Mouse (Mus musculus) forebrain, embryonic 11.5 days (tissue): ENCODE results near the gene Atg9b. TPM values are rescaled to one million over a fixed set of nuclear protein-coding genes. Genes with fewer than 3 reads are reported as not detected.

ENCODE experiments used
- ATAC-seq: fragments of 200-750 bp; cut with Nextera tagmentation; replicated peaks from 2 replicates; pipeline ENCODE4 v1.8.0; 2017; ENCODE audit warnings: moderate TSS enrichment; ENCODE audit not compliant: low FRiP score
- DNase-seq: peaks from one replicate; pipeline ENCODE4 v3.0.0-alpha.2; 2017; ENCODE audit warnings: low spot score
- H3K27ac ChIP-seq: fragments of 300-500 bp; sonication (generic); 2 replicates; pipeline ENCODE4 v1.5.1; 2014; ENCODE audit warnings: low read depth, low read length
- H3K27me3 ChIP-seq: fragments of 300-500 bp; sonication (generic); 2 replicates; pipeline ENCODE4 v1.6.1; 2014; ENCODE audit warnings: mild to moderate bottlenecking, low read length, mixed read lengths; ENCODE audit not compliant: control insufficient read depth, insufficient read depth
- H3K36me3 ChIP-seq: fragments of 300-500 bp; sonication (generic); 2 replicates; pipeline ENCODE4 v1.6.1; 2014; ENCODE audit warnings: mild to moderate bottlenecking, low read length, moderate library complexity, mixed read lengths; ENCODE audit not compliant: control insufficient read depth, insufficient read depth
- H3K4me1 ChIP-seq: fragments of 300-500 bp; sonication (generic); replicated peaks from 2 replicates; pipeline ENCODE4 v1.6.1; 2014; ENCODE audit warnings: low read length, mixed read lengths; ENCODE audit not compliant: control insufficient read depth, insufficient read depth
- H3K4me2 ChIP-seq: fragments of 300-500 bp; sonication (generic); 2 replicates; pipeline ENCODE4 v1.6.1; 2014; ENCODE audit warnings: low read depth, mild to moderate bottlenecking, low read length, moderate library complexity, mixed read lengths; ENCODE audit not compliant: severe bottlenecking
- H3K4me3 ChIP-seq: fragments of 300-500 bp; sonication (generic); 2 replicates; pipeline ENCODE4 v1.5.1; 2014; ENCODE audit warnings: low read depth, low read length
- H3K9ac ChIP-seq: fragments of 300-500 bp; sonication (generic); 2 replicates; pipeline ENCODE4 v1.6.1; 2014; ENCODE audit warnings: low read length
- H3K9me3 ChIP-seq: fragments of 300-500 bp; sonication (generic); 2 replicates; pipeline ENCODE4 v1.6.1; 2016; ENCODE audit warnings: low read length, mixed read lengths; ENCODE audit not compliant: control insufficient read depth
- WGBS: fragments of 180-500 bp; shearing (Covaris S2); extraction: QIAGEN DNeasy Blood & Tissue Kit; methylation state at CpG from one replicate; pipeline ENCODE4 v1.1.7; 2014; 5-methylcytosine and 5-hydroxymethylcytosine counted together
- polyA plus RNA-seq: library from polyadenylated mRNA; unstranded; fragments of >200 nt; fragmentation: Nextera tagmentation; extraction: Ambion mirVana; gene quantifications from 2 replicates; pipeline ENCODE4 v1.2.1, GENCODE M21; 2014

Atg9b gene
- polyA plus RNA-seq, 1 experiment from 2014 or later = 0.44 TPM

- Histone ChIP-seq H3K27me3 (peaks cover 2% of the 10 kb centered on the region; the same call in 1 of the 2 replicates), H3K4me2 (peak overlapping the region; percentile 77), H3K9ac (peak overlapping the region; percentile 64), H3K27ac (peak overlapping the region; percentile 12; the same call in 1 of the 2 replicates), H3K4me1 (peaks cover 38% of the 10 kb centered on the region), H3K9me3 (no peaks in the 10 kb centered on the region), H3K4me3 (peak overlapping the region; percentile 60), H3K36me3 (no peaks in the 10 kb centered on the region; the same call in 1 of the 2 replicates)
- ATAC-seq (0 out of 2 replicates have a peak, but pooled peaks have one; percentile 3), DNase-seq (no peak)
- under 1% methylated on average over 28 of the region's 30 CpGs for WGBS
Observed at GRCm38 (mm10) chr5:24425421-24426036, 33.6 kb upstream of the Atg9b start.

GRCm38 (mm10) chr5:24424861-24425411 lies 33.0 kb upstream of the Atg9b start:
- Histone ChIP-seq H3K36me3 (no peaks in the 10 kb centered on the region; the same call in 1 of the 2 replicates), H3K4me3 (peak overlapping the region; percentile 60), H3K4me1 (peaks cover 38% of the 10 kb centered on the region), H3K4me2 (peak overlapping the region; percentile 77), H3K27me3 (peaks cover 2% of the 10 kb centered on the region; the same call in 1 of the 2 replicates), H3K9ac (peak overlapping the region; percentile 64), H3K9me3 (no peaks in the 10 kb centered on the region), H3K27ac (peak overlapping the region; percentile 21; the same call in 1 of the 2 replicates)
- DNase-seq (peak; percentile 91), ATAC-seq (no peak)
- under 1% methylated on average over 47 of the region's 60 CpGs for whole genome bisulfite sequencing

GRCm38 (mm10) chr5:24424004-24424781 lies 32.2 kb upstream of the Atg9b start:
- Histone ChIP-seq H3K36me3 (no peaks in the 10 kb centered on the region), H3K9me3 (no peaks in the 10 kb centered on the region), H3K4me2 (peak overlapping the region; percentile 77), H3K9ac (peak overlapping the region; percentile 77), H3K4me3 (peak overlapping the region; percentile 60), H3K4me1 (peaks cover 38% of the 10 kb centered on the region), H3K27ac (peak overlapping the region; percentile 77), H3K27me3 (peaks cover 2% of the 10 kb centered on the region; the same call in 1 of the 2 replicates)
- 15% methylated on average over 21 of the region's 21 CpGs for whole genome bisulfite sequencing
- DNase-seq = peak; percentile 69
- no peak for ATAC-seq

- DNase-seq = peak; percentile 98
- H3K4me2 ChIP-seq = peak within 1 kb of the TSS; percentile 77
- WGBS = under 1% methylated on average over 46 of the region's 46 CpGs
- peak; percentile 94 for ATAC-seq
- H3K4me1 ChIP-seq = peaks cover 35% of the 10 kb centered on the region
- H3K36me3 ChIP-seq = no peaks in the 10 kb centered on the region
- H3K4me3 ChIP-seq = peak within 1 kb of the TSS; percentile 60
- H3K27me3 ChIP-seq = peaks cover 2% of the 10 kb centered on the region; the same call in 1 of the 2 replicates
- H3K27ac ChIP-seq = peak within 1 kb of the TSS; percentile 77
- H3K9ac ChIP-seq = peak within 1 kb of the TSS; percentile 82
- H3K9me3 ChIP-seq = no peaks in the 10 kb centered on the region
Observed at GRCm38 (mm10) chr5:24423129-24424003, 31.4 kb upstream of the Atg9b start, which contains the start of the genes Cdk5 and Slc4a2. Gene Cdk5 (minus strand): TSS chr5:24423530. Gene Slc4a2 (plus strand): TSS chr5:24423837.

- ATAC-seq (no peak), DNase-seq (no peak)
- 86% methylated on average over 9 of the region's 9 CpGs for WGBS
- H3K27ac ChIP-seq = no peak overlapping the region
- no peak overlapping the region for H3K4me2 ChIP-seq
- peaks cover 10% of the 10 kb centered on the region; the same call in 1 of the 2 replicates for H3K4me1 ChIP-seq
- H3K27me3 ChIP-seq = no peaks in the 10 kb centered on the region
- H3K36me3 ChIP-seq = no peaks in the 10 kb centered on the region
- no peaks in the 10 kb centered on the region for H3K9me3 ChIP-seq
- no peak overlapping the region for H3K9ac ChIP-seq
- H3K4me3 ChIP-seq = no peak overlapping the region
Observed at GRCm38 (mm10) chr5:24420381-24420780, 28.4 kb upstream of the Atg9b start.

- 93% methylated on average over 10 of the region's 10 CpGs for WGBS
- ATAC-seq (no peak), DNase-seq (no peak)
- H3K4me2 ChIP-seq = no peak overlapping the region
- no peaks in the 10 kb centered on the region for H3K9me3 ChIP-seq
- no peak overlapping the region for H3K9ac ChIP-seq
- H3K4me1 ChIP-seq = peaks cover 3% of the 10 kb centered on the region; the same call in 1 of the 2 replicates
- no peaks in the 10 kb centered on the region for H3K36me3 ChIP-seq
- H3K27ac ChIP-seq = no peak overlapping the region
- H3K4me3 ChIP-seq = no peak overlapping the region
- no peaks in the 10 kb centered on the region for H3K27me3 ChIP-seq
Observed at GRCm38 (mm10) chr5:24417587-24417986, 25.6 kb upstream of the Atg9b start.

- DNase-seq (peak; percentile 79), ATAC-seq (peak; percentile 76)
- Histone ChIP-seq H3K27ac (no peak overlapping the region), H3K4me3 (no peak overlapping the region), H3K9ac (no peak overlapping the region), H3K4me2 (no peak overlapping the region), H3K9me3 (no peaks in the 10 kb centered on the region), H3K4me1 (no peaks in the 10 kb centered on the region; the same call in 1 of the 2 replicates), H3K27me3 (no peaks in the 10 kb centered on the region), H3K36me3 (no peaks in the 10 kb centered on the region)
- WGBS = 3% methylated on average over 21 of the region's 21 CpGs
Observed at GRCm38 (mm10) chr5:24416222-24416736, 24.3 kb upstream of the Atg9b start.
